Mouse (Mus musculus): ENCODE results near the gene Rabgap1l.

DNA sequence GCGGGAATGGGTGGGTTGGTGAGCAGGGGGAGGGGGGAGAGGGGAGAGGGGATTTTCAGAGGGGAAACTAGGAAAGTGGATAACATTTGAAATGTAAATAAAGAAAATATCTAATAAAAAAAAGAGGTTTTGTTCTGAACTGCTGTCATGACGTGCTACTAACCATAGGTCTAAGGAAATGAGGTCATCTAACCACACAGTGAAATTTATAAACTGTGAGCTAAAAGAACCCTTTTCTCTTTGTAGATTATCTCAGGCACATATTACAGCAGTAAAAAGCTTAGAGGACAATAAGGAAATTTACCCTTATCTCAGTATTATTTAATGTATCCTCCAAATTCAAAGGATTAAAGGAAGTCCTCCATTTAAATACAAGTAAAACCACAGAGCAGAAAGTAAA is 396.0 kb downstream of the Rabgap1l start:
- no peak for TF ChIP-seq CTCF (IDR thresholded peaks at IDR 0.05; ENCODE audit: borderline replicate concordance, control insufficient read depth, extremely low read depth, insufficient read depth, low read length, poor library complexity)
- no peak for TF ChIP-seq POLR2A (IDR thresholded peaks at IDR 0.05; ENCODE audit: control insufficient read depth, extremely low read depth, insufficient read depth, low read length, poor library complexity)

Measured in thymus, adult 2 months (tissue).